Mouse (Mus musculus) bone marrow, adult 2 months (tissue): ENCODE data around the gene Rars2. TPM values are rescaled to one million over a fixed set of nuclear protein-coding genes. Genes with fewer than 3 reads are reported as not detected.
A peak's percentile ranks its signal among the peaks of the same experiment; 100 is the strongest.

Source experiments
- H3K27ac ChIP-seq: fragments of 200-500 bp; 2 replicates; pipeline ENCODE4 v1.5.1; 2012; ENCODE audit warnings: low read depth, mild to moderate bottlenecking, control low read depth, inconsistent platforms, low read length; ENCODE audit not compliant: control insufficient read depth, poor library complexity, insufficient read depth
- H3K4me1 ChIP-seq: fragments of 200-500 bp; 2 replicates; pipeline ENCODE4 v1.6.1; 2011; ENCODE audit warnings: low read length; ENCODE audit not compliant: control insufficient read depth, insufficient read depth
- H3K4me3 ChIP-seq: fragments of 200-500 bp; replicated peaks from 2 replicates; pipeline ENCODE3; 2011; ENCODE audit warnings: mild to moderate bottlenecking, low read depth, low read length, control low read depth; ENCODE audit not compliant: control insufficient read depth
- CTCF ChIP-seq: fragments of 200-500 bp; IDR thresholded peaks from 2 replicates; pipeline ENCODE4 v1.5.1; 2011; ENCODE audit warnings: low read length, control low read depth; ENCODE audit not compliant: control insufficient read depth, insufficient read depth
- POLR2A ChIP-seq: fragments of 200-500 bp; IDR thresholded peaks from 2 replicates; pipeline ENCODE4 v1.6.1; 2011; ENCODE audit warnings: low read depth, mild to moderate bottlenecking, control low read depth, low read length, borderline replicate concordance; ENCODE audit not compliant: control insufficient read depth
- WGBS: fragments of 180-500 bp; shearing (Covaris S2); methylation state at CpG from one replicate; pipeline ENCODE4 v1.1.7; 2018; 5-methylcytosine and 5-hydroxymethylcytosine counted together
- polyA plus RNA-seq: library from polyadenylated mRNA; stranded (reverse); fragments of >200 nt; gene quantifications from 2 replicates; pipeline ENCODE4 v1.2.4, GENCODE M21; 2011; ENCODE audit warnings: low replicate concordance; ENCODE audit not compliant: missing spikeins, insufficient read depth, insufficient read length

Gene Rars2
- polyA plus RNA-seq, 1 experiment, result 10.5 TPM

- 92% methylated on average over 10 of the region's 10 CpGs for WGBS
- H3K27ac ChIP-seq, result no peak overlapping the region
- peaks cover 3% of the 10 kb centered on the region; the same call in 1 of the 2 replicates for H3K4me1 ChIP-seq
- no peak overlapping the region for H3K4me3 ChIP-seq
- TF ChIP-seq POLR2A (no peak), CTCF (no peak)
These were observed 41.3 kb downstream of the Rars2 start for GRCm38 (mm10) chr4:34656101-34656500.

GRCm38 (mm10) chr4:34659012-34659411, 44.3 kb downstream of the Rars2 start:
- WGBS, result 81% methylated on average over 2 of the region's 2 CpGs

GRCm38 (mm10) chr4:34661514-34661913, 46.8 kb downstream of the Rars2 start:
- WGBS, result 90% methylated on average over 2 of the region's 2 CpGs
- Histone ChIP-seq H3K27ac (no peak overlapping the region), H3K4me1 (no peaks in the 10 kb centered on the region), H3K4me3 (no peak overlapping the region)
- TF ChIP-seq CTCF, result no peak
- no peak for TF ChIP-seq POLR2A

More at GRCm38 (mm10) chr4:34659012-34659411, 44.3 kb downstream of the Rars2 start:
- no peak for TF ChIP-seq CTCF
- TF ChIP-seq POLR2A, result no peak
- H3K4me3 ChIP-seq, result no peak overlapping the region
- H3K27ac ChIP-seq, result no peak overlapping the region
- no peaks in the 10 kb centered on the region for H3K4me1 ChIP-seq

GRCm38 (mm10) chr4:34661927-34662326, 47.2 kb downstream of the Rars2 start:
- WGBS, result 80% methylated on average over 6 of the region's 6 CpGs
- H3K4me1 ChIP-seq, result no peaks in the 10 kb centered on the region
- TF ChIP-seq CTCF (no peak), POLR2A (no peak)
- no peak overlapping the region for H3K27ac ChIP-seq
- H3K4me3 ChIP-seq, result no peak overlapping the region

- Histone ChIP-seq H3K4me1 (no peaks in the 10 kb centered on the region), H3K4me3 (no peak overlapping the region), H3K27ac (no peak overlapping the region)
- TF ChIP-seq POLR2A (no peak), CTCF (no peak)
- WGBS, result 81% methylated on average over 5 of the region's 5 CpGs
These were observed 53.2 kb downstream of the Rars2 start for GRCm38 (mm10) chr4:34667923-34668322.

- WGBS, result 88% methylated on average over 5 of the region's 5 CpGs
- Histone ChIP-seq H3K27ac (no peak overlapping the region), H3K4me1 (no peaks in the 10 kb centered on the region), H3K4me3 (no peak overlapping the region)
- TF ChIP-seq POLR2A, result no peak
- TF ChIP-seq CTCF, result no peak
These were observed 59.0 kb downstream of the Rars2 start for GRCm38 (mm10) chr4:34673721-34674120.

GRCm38 (mm10) chr4:34680530-34680929, 65.8 kb downstream of the Rars2 start:
- TF ChIP-seq POLR2A (no peak), CTCF (no peak)
- WGBS, result 81% methylated on average over 5 of the region's 5 CpGs
- no peak overlapping the region for H3K4me3 ChIP-seq
- H3K27ac ChIP-seq, result no peak overlapping the region
- no peaks in the 10 kb centered on the region for H3K4me1 ChIP-seq

- Histone ChIP-seq H3K27ac (peak within 1 kb of the TSS; percentile 76), H3K4me3 (peak within 1 kb of the TSS; percentile 73), H3K4me1 (no peaks in the 10 kb centered on the region)
- 1% methylated on average over 65 of the region's 65 CpGs for WGBS
- no peak for TF ChIP-seq CTCF
- peak; percentile 76; the same call in 1 of the 2 replicates for TF ChIP-seq POLR2A
These were observed 72.3 kb downstream of the Rars2 start, which contains the start of gene Slc35a1 for GRCm38 (mm10) chr4:34686874-34687567. Slc35a1 (minus strand) TSS chr4:34687438.

- Histone ChIP-seq H3K4me3 (no peak overlapping the region), H3K4me1 (no peaks in the 10 kb centered on the region), H3K27ac (no peak overlapping the region)
- 69% methylated on average over 3 of the region's 3 CpGs for WGBS
- TF ChIP-seq POLR2A (no peak), CTCF (no peak)
These were observed 73.3 kb downstream of the Rars2 start for GRCm38 (mm10) chr4:34688021-34688420.
